Mouse (Mus musculus) gonadal fat pad, adult 2 months (tissue): ENCODE measurements around the gene Ccdc194. TPM values are rescaled to one million over a fixed set of nuclear protein-coding genes. Genes with fewer than 3 reads are reported as not detected.
A peak's percentile ranks its signal among the peaks of the same experiment; 100 is the strongest.

Source experiments
- DNase-seq: peaks from one replicate; pipeline ENCODE4 v3.0.0-alpha.2; 2012; ENCODE audit warnings: low read depth
- polyA plus RNA-seq: library from polyadenylated mRNA; depleted of rRNA; stranded (reverse); fragments of >200 nt; gene quantifications from 2 replicates; pipeline ENCODE4 v1.2.3, GENCODE M21; 2012

The Ccdc194 gene
- polyA plus RNA-seq, 1 experiment, result 0.07 TPM

DNA sequence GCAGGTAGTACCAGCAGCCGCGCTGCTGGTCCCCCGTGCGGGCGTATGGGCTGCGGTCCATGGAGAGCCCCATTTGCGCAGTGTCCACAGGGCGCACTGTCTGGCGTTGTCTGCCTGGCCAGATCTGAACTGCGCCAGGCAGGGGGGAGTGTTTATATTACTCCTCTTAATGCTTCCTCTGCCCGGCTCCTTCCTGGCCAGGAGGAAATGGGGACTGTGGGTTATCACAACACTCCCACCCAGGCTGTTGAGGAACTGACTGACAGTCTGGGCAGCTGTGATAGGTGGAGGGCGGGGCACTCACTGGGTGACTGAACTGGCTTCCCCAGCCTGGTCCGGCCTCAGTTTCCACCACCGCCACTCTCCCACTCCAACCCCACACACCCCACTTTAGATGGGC is 13.9 kb downstream of the Ccdc194 start, which contains the start of gene Plvap:
Gene Plvap (minus strand): TSS at position 109 of the 400 bp plus-strand sequence.
- DNase-seq, result no peak

- no peak for DNase-seq
Measured at GRCm38 (mm10) chr8:71509316-71509715, 16.2 kb downstream of the Ccdc194 start.

GRCm38 (mm10) chr8:71507589-71508104 is 17.9 kb downstream of the Ccdc194 start:
- no peak for DNase-seq

- DNase-seq, result no peak
Measured at GRCm38 (mm10) chr8:71505979-71506378, 19.5 kb downstream of the Ccdc194 start.

- no peak for DNase-seq
Measured at GRCm38 (mm10) chr8:71505326-71505725, 20.2 kb downstream of the Ccdc194 start.

DNA sequence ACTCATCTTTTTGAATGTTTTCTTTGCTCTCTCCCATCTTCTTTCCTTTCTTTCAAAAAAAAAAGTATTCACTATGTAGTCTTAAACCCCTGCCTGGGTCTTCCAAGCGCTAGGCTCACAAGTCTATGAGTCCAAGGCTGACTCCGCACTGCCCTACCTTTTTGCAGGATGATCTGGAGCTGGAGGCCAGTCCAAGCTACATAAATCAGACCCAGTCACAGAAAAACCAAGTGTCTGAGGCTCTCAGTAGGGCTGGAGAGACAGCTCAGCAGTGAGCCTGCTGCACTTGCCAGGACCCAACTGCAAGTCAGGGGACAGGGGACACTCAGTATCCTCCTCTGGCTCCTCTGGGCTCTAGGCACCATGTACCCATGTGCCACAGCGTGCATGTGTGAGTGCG is 21.2 kb downstream of the Ccdc194 start:
- DNase-seq, result no peak

- no peak for DNase-seq
Measured at GRCm38 (mm10) chr8:71498816-71499690, 26.5 kb downstream of the Ccdc194 start.

- no peak for DNase-seq
Measured at GRCm38 (mm10) chr8:71497881-71498501, 27.5 kb downstream of the Ccdc194 start.

DNA sequence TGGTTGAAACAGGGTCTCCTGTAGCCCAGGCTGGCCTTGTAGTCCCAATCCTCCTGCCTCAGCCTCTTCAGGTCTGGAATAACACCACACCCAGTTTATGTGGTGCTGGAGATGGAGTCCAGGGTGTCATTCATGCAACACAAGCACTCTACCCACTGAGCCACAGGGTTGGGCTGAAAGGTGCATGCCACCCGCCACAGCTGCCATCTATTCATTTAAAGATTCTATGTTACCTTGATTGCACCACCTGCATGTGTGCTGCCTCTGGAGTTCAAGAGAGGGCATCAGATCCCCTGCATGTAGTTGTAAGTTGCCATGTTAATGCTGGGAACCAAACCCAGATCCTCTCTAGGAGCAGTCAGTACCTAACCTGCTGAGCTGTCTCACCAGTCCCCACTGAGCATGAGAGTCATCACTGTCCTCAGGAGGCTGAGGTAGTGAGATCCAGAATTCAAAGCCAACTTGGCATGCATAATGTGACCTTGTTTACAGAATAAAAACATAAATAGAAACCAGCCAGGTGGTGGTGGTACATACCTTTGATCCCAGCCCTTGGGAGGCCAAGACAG is 28.4 kb downstream of the Ccdc194 start:
- no peak for DNase-seq

- no peak for DNase-seq
Measured at GRCm38 (mm10) chr8:71496481-71496880, 29.0 kb downstream of the Ccdc194 start.

DNA sequence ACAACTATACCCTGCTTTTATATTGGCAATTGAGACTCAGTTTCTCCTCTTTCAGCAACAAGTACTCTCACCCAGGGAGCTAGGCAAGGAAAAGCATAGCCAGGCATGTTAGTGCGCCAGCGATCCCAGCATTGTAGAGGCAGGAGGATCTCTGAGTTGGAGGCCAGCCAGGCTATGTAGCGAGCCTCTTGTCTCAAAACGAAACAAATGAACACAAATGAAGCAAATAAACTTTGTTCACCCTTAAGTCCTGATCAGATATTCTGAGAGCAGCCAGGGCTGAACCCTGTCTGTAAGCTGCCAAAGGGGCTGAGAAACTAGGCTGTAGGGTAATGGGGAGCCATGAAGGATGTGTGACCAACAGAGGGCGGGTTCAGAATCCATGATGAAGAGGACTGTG is 29.7 kb downstream of the Ccdc194 start:
- no peak for DNase-seq

- DNase-seq, result no peak
Measured at GRCm38 (mm10) chr8:71495039-71495438, 30.5 kb downstream of the Ccdc194 start.

- peak; percentile 81 for DNase-seq
Measured at GRCm38 (mm10) chr8:71488454-71488853, 37.1 kb downstream of the Ccdc194 start.

DNA sequence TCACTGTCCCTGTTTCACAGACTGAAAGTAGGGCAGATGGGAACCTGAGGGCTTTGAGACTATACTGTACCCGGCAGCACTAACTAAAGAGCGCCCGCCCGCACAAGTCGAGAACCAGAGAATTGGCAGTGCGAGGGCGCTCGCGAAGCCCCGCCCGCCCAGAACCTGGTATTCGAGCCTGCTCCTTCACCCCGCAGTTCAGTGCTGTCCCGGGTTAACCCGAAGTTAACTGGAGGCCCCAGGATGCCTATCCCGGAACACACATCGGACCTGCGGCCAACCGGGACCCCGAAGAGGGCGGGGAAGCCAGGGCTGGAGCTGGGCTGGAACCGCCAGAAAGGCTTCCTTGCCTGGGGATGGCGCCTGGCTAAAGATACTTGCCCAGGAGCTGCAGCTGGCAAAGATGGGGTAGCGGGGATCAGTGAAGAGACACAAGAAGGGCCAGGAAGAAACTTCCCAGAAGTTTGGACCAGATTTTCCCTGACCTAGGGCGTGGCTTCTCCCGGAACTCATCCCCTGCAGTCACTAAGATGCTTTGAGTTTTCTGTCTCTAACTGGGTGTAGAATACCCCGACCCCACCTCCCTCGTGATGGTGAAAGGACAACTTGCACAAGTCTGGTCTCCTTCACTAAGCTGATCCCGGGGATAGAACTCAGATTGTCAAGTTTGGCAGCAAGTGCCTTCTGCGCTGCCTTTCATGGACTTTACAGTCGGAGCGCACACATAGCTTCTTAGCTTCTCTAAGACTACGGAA is 37.6 kb downstream of the Ccdc194 start, which contains the start of gene Gtpbp3:
Gene Gtpbp3 (plus strand): TSS at position 413 of the 755 bp plus-strand sequence.
- no peak for DNase-seq

- no peak for DNase-seq
Measured at GRCm38 (mm10) chr8:71486136-71486529, 39.4 kb downstream of the Ccdc194 start.

- no peak for DNase-seq
Measured at GRCm38 (mm10) chr8:71485142-71486135, 40.1 kb downstream of the Ccdc194 start, which contains the start of gene Ano8. Ano8 (minus strand) TSS chr8:71485963.

- no peak for DNase-seq
Measured at GRCm38 (mm10) chr8:71484736-71485135, 40.8 kb downstream of the Ccdc194 start.

DNA sequence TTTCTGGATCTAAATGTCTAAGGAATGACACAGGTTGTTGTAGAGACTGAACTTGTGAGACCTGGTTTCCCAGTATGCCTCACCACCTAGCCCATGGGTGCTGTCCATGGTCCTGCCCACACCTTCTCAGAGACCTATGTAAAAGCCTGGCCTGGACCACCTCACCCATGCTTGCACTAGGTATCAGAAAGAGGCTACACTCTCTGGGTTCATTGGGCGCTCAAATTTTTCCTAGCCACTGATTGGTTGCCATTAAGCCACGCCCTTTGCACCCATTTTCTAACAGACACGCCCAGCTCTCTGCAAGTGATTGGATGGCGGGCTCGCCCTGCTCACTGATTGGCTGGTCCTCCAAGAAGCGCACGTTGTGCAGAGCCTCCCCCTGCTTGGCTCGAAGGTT is 41.6 kb downstream of the Ccdc194 start:
- DNase-seq, result no peak

DNA sequence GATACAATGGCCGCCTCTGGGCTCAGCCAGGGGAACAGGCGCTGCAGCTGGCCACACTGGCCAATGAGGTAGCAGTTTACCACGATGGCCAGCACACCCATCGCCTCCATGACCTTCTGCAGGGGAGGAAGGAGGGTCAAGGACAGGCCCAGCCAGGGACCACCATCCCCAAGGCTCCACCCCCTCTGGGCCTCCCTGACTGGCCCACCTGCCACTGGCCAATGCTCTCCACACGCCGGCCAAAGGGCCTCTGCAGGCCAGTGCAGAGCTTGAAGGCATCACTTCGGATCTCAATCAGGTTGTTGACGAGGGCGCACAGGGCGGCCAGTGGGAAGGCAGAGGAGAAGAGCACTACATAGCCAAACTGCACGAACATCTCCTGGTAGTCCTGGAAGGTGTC is 46.6 kb downstream of the Ccdc194 start:
- DNase-seq, result no peak

DNA sequence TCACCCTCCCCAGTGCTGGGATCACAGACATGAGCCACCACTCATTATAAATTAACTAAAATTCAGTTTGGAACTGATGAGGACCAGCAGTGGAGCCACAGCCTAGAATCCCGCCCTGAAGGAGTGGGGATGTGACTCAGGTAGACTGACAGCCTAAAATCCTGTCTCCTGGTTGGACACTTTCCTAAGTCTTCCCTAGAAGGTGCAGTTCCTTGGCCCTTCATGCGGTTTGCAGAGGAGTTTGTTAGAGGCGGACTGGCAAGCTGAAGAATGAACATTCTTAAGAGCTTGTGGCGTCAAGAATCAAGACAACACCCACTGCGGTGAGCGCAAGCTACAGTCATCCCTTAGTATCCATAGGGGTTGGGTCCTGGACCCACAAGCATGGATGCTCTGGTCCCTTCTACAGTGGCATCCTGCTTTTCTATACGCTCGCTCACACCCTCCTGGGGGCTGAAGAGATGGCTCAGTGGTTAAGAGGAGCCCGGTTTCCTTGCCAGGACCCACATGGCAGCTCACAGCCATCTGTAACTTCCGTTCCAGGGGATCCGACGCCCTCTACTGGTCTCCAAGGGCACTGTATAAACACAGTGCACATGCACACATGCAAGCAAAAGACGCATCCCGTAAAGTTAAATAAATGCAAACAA is 48.2 kb downstream of the Ccdc194 start:
- DNase-seq, result no peak
